Mouse (Mus musculus) bone marrow, adult 2 months (tissue): ENCODE measurements around the gene Pkp2. TPM values are rescaled to one million over a fixed set of nuclear protein-coding genes. Genes with fewer than 3 reads are reported as not detected.

Experiments
- H3K27ac ChIP-seq: fragments of 200-500 bp; 2 replicates; pipeline ENCODE4 v1.5.1; 2012; ENCODE audit warnings: low read depth, mild to moderate bottlenecking, control low read depth, inconsistent platforms, low read length; ENCODE audit not compliant: control insufficient read depth, poor library complexity, insufficient read depth
- H3K4me1 ChIP-seq: fragments of 200-500 bp; 2 replicates; pipeline ENCODE4 v1.6.1; 2011; ENCODE audit warnings: low read length; ENCODE audit not compliant: control insufficient read depth, insufficient read depth
- H3K4me3 ChIP-seq: fragments of 200-500 bp; replicated peaks from 2 replicates; pipeline ENCODE3; 2011; ENCODE audit warnings: mild to moderate bottlenecking, low read depth, low read length, control low read depth; ENCODE audit not compliant: control insufficient read depth
- CTCF ChIP-seq: fragments of 200-500 bp; IDR thresholded peaks from 2 replicates; pipeline ENCODE4 v1.5.1; 2011; ENCODE audit warnings: low read length, control low read depth; ENCODE audit not compliant: control insufficient read depth, insufficient read depth
- POLR2A ChIP-seq: fragments of 200-500 bp; IDR thresholded peaks from 2 replicates; pipeline ENCODE4 v1.6.1; 2011; ENCODE audit warnings: low read depth, mild to moderate bottlenecking, control low read depth, low read length, borderline replicate concordance; ENCODE audit not compliant: control insufficient read depth
- WGBS: fragments of 180-500 bp; shearing (Covaris S2); methylation state at CpG from one replicate; pipeline ENCODE4 v1.1.7; 2018; 5-methylcytosine and 5-hydroxymethylcytosine counted together
- polyA plus RNA-seq: library from polyadenylated mRNA; stranded (reverse); fragments of >200 nt; gene quantifications from 2 replicates; pipeline ENCODE4 v1.2.4, GENCODE M21; 2011; ENCODE audit warnings: low replicate concordance; ENCODE audit not compliant: missing spikeins, insufficient read depth, insufficient read length

Pkp2 gene
- polyA plus RNA-seq, 1 experiment = 2.7 TPM

DNA sequence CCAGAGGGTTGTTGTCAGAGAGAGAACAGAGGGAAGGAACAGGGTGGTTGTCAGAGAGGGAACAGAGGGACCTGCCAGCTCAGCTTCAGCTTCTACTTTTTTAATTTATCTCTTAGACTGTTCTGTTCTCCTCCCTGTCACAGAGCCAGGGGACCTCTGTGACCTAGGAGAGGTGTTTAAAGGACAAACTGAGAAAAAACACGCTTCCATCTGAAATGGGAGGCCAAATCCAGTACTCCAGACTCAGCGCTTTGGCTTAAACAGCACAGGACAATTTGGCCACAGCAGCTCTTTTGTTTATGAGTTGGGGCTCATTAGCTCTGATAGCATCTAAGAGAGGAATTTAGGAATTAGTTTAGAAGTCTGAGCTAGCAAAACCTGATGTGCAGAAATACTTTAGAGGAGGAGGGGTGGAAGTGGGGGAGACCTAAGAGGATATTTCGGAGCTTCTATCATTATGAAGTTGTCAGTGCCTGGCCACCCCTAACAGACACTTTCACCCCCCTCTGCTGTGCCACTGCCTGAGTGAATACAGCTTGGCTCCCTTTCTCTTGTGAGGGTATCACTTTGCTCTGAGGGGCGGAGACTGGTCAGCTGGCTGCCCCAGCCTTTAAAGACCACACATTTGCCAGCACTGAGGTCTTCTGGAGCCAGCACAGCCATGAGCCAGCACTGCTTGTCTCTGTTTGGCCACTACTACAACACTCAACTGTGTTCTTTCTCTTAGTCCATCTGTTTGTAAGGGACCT is 40.4 kb downstream of the Pkp2 start:
- no peak for TF ChIP-seq CTCF
- TF ChIP-seq POLR2A = no peak
- 78% methylated on average over 4 of the region's 4 CpGs for WGBS
- Histone ChIP-seq H3K27ac (no peak overlapping the region), H3K4me1 (no peaks in the 10 kb centered on the region), H3K4me3 (no peak overlapping the region)

DNA sequence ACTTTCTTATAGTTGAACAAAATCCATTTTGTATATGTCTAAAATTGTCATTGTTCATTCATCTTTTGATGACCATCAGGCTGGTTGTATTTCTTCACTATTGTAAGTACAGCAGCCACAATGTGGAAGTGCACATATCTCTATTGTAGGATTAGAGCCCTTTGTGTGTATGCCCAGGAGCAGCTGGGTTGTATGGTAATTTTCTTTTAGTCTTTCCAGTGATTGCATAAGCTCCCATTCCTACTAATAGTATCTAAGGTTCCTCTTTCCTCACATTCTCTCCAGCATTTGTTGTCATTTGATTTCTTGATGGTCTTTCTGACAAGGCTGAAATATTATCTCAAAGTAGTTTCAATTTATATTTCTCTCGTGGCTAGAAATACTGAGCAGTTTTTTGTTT is 42.1 kb downstream of the Pkp2 start:
- Histone ChIP-seq H3K27ac (no peak overlapping the region), H3K4me1 (no peaks in the 10 kb centered on the region), H3K4me3 (no peak overlapping the region)
- TF ChIP-seq CTCF (no peak), POLR2A (no peak)
- 43% methylated on average over 1 of the region's 1 CpGs for WGBS

- whole genome bisulfite sequencing = 81% methylated on average over 7 of the region's 7 CpGs
- Histone ChIP-seq H3K4me1 (no peaks in the 10 kb centered on the region), H3K27ac (no peak overlapping the region), H3K4me3 (no peak overlapping the region)
- TF ChIP-seq POLR2A (no peak), CTCF (no peak)
Measured at GRCm38 (mm10) chr16:16255874-16256273, 42.8 kb downstream of the Pkp2 start.

- Histone ChIP-seq H3K27ac (no peak overlapping the region), H3K4me1 (no peaks in the 10 kb centered on the region), H3K4me3 (no peak overlapping the region)
- 73% methylated on average over 1 of the region's 1 CpGs for WGBS
- TF ChIP-seq POLR2A = no peak
- TF ChIP-seq CTCF = no peak
Measured at GRCm38 (mm10) chr16:16256672-16257071, 43.6 kb downstream of the Pkp2 start.

GRCm38 (mm10) chr16:16260882-16261281 is 47.8 kb downstream of the Pkp2 start:
- no peak overlapping the region for H3K4me3 ChIP-seq
- TF ChIP-seq CTCF (no peak), POLR2A (no peak)
- no peaks in the 10 kb centered on the region for H3K4me1 ChIP-seq
- WGBS = 87% methylated on average over 5 of the region's 5 CpGs
- H3K27ac ChIP-seq = no peak overlapping the region

GRCm38 (mm10) chr16:16261481-16261880 is 48.4 kb downstream of the Pkp2 start:
- no peak overlapping the region for H3K27ac ChIP-seq
- no peaks in the 10 kb centered on the region for H3K4me1 ChIP-seq
- 86% methylated on average over 6 of the region's 6 CpGs for WGBS
- TF ChIP-seq CTCF (no peak), POLR2A (no peak)
- no peak overlapping the region for H3K4me3 ChIP-seq

DNA sequence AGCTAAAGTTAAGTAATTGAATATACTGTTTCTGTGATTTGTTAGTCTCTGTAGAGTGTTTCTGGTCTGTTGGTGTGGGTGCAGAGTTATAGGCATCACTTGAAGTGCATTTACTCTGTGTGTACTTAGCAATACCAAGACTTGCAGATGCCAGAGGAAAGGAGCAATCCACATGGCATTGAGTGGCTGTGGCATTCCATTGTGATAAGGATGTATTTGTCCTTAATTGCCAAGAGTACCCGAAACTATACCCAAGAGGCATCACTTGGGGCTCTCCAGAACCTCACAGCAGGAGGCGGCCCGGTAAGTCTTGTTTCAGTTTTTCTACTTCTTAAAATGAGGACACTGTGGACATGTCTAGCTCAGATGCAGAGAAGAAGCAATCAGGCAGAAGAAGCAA is 49.3 kb downstream of the Pkp2 start:
- 87% methylated on average over 3 of the region's 3 CpGs for WGBS
- no peak overlapping the region for H3K27ac ChIP-seq
- TF ChIP-seq CTCF (no peak), POLR2A (no peak)
- H3K4me3 ChIP-seq = no peak overlapping the region
- no peaks in the 10 kb centered on the region for H3K4me1 ChIP-seq

DNA sequence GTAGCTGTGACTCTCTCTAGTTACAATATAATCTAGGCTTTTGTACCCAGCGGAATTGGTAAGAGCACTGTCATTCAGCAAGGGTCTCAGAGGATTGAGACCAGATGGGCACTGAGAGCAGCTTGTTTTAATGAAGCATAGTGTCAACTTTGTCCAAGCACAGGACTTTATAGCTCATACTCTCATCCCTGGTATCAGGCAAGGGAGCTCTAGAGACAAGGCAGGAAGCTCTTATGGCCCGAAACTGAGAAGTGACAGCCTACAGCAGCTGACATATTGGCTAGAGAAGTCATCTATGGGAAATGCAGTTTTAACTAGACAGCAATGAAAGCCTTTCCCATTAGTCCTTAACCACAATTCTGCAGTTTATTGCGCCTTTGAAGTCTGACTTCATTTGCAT is 59.9 kb downstream of the Pkp2 start:
- Histone ChIP-seq H3K4me1 (no peaks in the 10 kb centered on the region), H3K27ac (no peak overlapping the region), H3K4me3 (no peak overlapping the region)
- WGBS = 66% methylated on average over 3 of the region's 3 CpGs
- TF ChIP-seq CTCF (no peak), POLR2A (no peak)

GRCm38 (mm10) chr16:16273752-16274151 is 60.6 kb downstream of the Pkp2 start:
- Histone ChIP-seq H3K4me1 (no peaks in the 10 kb centered on the region), H3K4me3 (no peak overlapping the region), H3K27ac (no peak overlapping the region)
- 84% methylated on average over 6 of the region's 6 CpGs for WGBS
- TF ChIP-seq CTCF (no peak), POLR2A (no peak)
